Mouse (Mus musculus) CH12.LX (cell line): ENCODE data around the gene Dnajb11. TPM values are rescaled to one million over a fixed set of nuclear protein-coding genes. Genes with fewer than 3 reads are reported as not detected.

Source experiments
- DNase-seq: peaks from one replicate; pipeline ENCODE4 v3.0.0-alpha.2; 2013; ENCODE audit errors: extremely low read depth
- H3K27ac ChIP-seq: 2 replicates; pipeline ENCODE4 v1.5.1; 2012; ENCODE audit warnings: low read depth, mild to moderate bottlenecking, control low read depth, moderate library complexity; ENCODE audit not compliant: insufficient read depth
- H3K27me3 ChIP-seq: replicated peaks from 2 replicates; pipeline ENCODE3; 2012; ENCODE audit warnings: inconsistent platforms
- H3K36me3 ChIP-seq, 2 experiments: replicated peaks in 1 of 2; 2 replicates each; pipeline versions ENCODE3 to v1.6.1; 2012; ENCODE audit warnings: inconsistent platforms in 1 of 2, low read length in 1 of 2, mild to moderate bottlenecking in 1 of 2, mixed read lengths in 1 of 2, moderate library complexity in 1 of 2; ENCODE audit not compliant: control insufficient read depth in 1 of 2, insufficient read depth in 1 of 2
- H3K4me1 ChIP-seq, 2 experiments: 2 replicates each; pipeline ENCODE4 v1.6.1; 2012; ENCODE audit warnings: inconsistent platforms in 1 of 2, moderate library complexity in 1 of 2; ENCODE audit not compliant: insufficient read depth in 2 of 2, control insufficient read depth in 1 of 2
- H3K4me2 ChIP-seq: 2 replicates; pipeline ENCODE4 v1.6.1; 2012; ENCODE audit warnings: low read depth, mild to moderate bottlenecking, control low read depth; ENCODE audit not compliant: poor library complexity, insufficient read depth, severe bottlenecking
- H3K4me3 ChIP-seq, 3 experiments: fragments of 150-350 bp in 1 of 3; sonication (generic) in 1 of 3; replicated peaks in 1 of 3; 2 replicates each; pipeline versions ENCODE3 to v1.5.1; 2011 to 2012; ENCODE audit warnings: low read depth in 2 of 3, low read length in 2 of 3, mild to moderate bottlenecking in 2 of 3, moderate library complexity in 2 of 3, control low read depth in 1 of 3, improper control_type of control experiment in 1 of 3, inconsistent platforms in 1 of 3, mixed read lengths in 1 of 3; ENCODE audit not compliant: poor library complexity in 1 of 3
- H3K79me2 ChIP-seq: replicated peaks from 2 replicates; pipeline ENCODE4 v1.6.1; 2012; ENCODE audit warnings: mild to moderate bottlenecking, moderate library complexity; ENCODE audit not compliant: control insufficient read depth, poor library complexity, insufficient read depth, severe bottlenecking; ENCODE audit errors: extremely low read depth
- H3K9ac ChIP-seq: 2 replicates; pipeline ENCODE4 v1.6.1; 2012; ENCODE audit warnings: low read depth, mild to moderate bottlenecking, control low read depth, moderate library complexity; ENCODE audit not compliant: insufficient read depth
- H3K9me3 ChIP-seq: replicated peaks from 2 replicates; pipeline ENCODE3; 2012; ENCODE audit warnings: low read length, inconsistent platforms, mixed read lengths
- CTCF ChIP-seq, 2 experiments: IDR thresholded peaks in 1 of 2; conservative IDR thresholded peaks in 1 of 2; 2 replicates each; pipeline ENCODE4 v1.5.1; 2011 to 2012; ENCODE audit warnings: low read depth in 2 of 2, low read length in 2 of 2, improper control_type of control experiment in 1 of 2, inconsistent platforms in 1 of 2, mild to moderate bottlenecking in 1 of 2, moderate library complexity in 1 of 2
- E2F4 ChIP-seq: IDR thresholded peaks from 2 replicates; pipeline ENCODE4 v1.6.1; 2011; ENCODE audit warnings: low read depth, low read length, improper control_type of control experiment; ENCODE audit not compliant: insufficient replicate concordance
- EP300 ChIP-seq: IDR thresholded peaks from 2 replicates; pipeline ENCODE4 v1.6.1; 2011; ENCODE audit warnings: low read length, improper control_type of control experiment
- GABPA ChIP-seq: IDR thresholded peaks from 2 replicates; pipeline ENCODE4 v1.6.1; 2012; ENCODE audit warnings: low read depth, low read length, improper control_type of control experiment, inconsistent platforms; ENCODE audit not compliant: insufficient replicate concordance
- IRF4 ChIP-seq: IDR thresholded peaks from 2 replicates; pipeline ENCODE4 v1.6.1; 2014; ENCODE audit warnings: low read depth, mild to moderate bottlenecking, inconsistent platforms, low read length, improper control_type of control experiment
- JUN ChIP-seq: IDR thresholded peaks from 2 replicates; pipeline ENCODE4 v1.6.1; 2011; ENCODE audit warnings: low read depth, mild to moderate bottlenecking, low read length, improper control_type of control experiment, moderate library complexity; ENCODE audit not compliant: insufficient read depth
- JUND ChIP-seq: conservative IDR thresholded peaks from 2 replicates; pipeline ENCODE4 v1.6.1; 2011; ENCODE audit warnings: low read depth, low read length, improper control_type of control experiment
- KAT2A ChIP-seq: IDR thresholded peaks from 2 replicates; pipeline ENCODE4 v1.6.1; 2012; ENCODE audit warnings: low read length, improper control_type of control experiment, inconsistent platforms; ENCODE audit not compliant: insufficient replicate concordance
- MAX ChIP-seq: IDR thresholded peaks from 2 replicates; pipeline ENCODE4 v1.6.1; 2011; ENCODE audit warnings: low read length, improper control_type of control experiment
- MEF2A ChIP-seq: IDR thresholded peaks from 2 replicates; pipeline ENCODE4 v1.6.1; 2014; ENCODE audit warnings: low read depth, mild to moderate bottlenecking, inconsistent platforms, low read length, improper control_type of control experiment, borderline replicate concordance
- MXI1 ChIP-seq: IDR thresholded peaks from 2 replicates; pipeline ENCODE4 v1.6.1; 2011; ENCODE audit warnings: mild to moderate bottlenecking, low read depth, low read length, improper control_type of control experiment
- MYC ChIP-seq: IDR thresholded peaks from 2 replicates; pipeline ENCODE4 v1.6.1; 2011; ENCODE audit warnings: low read depth, mild to moderate bottlenecking, improper control_type of control experiment, low read length
- NELFE ChIP-seq: IDR thresholded peaks from 2 replicates; pipeline ENCODE4 v1.6.1; 2011; ENCODE audit warnings: low read depth, low read length, improper control_type of control experiment
- PAX5 ChIP-seq: IDR thresholded peaks from 2 replicates; pipeline ENCODE4 v1.6.1; 2012; ENCODE audit warnings: low read length, inconsistent platforms, mixed read lengths
- RAD21 ChIP-seq: IDR thresholded peaks from 2 replicates; pipeline ENCODE4 v1.6.1; 2011; ENCODE audit warnings: low read depth, mild to moderate bottlenecking, low read length, improper control_type of control experiment, moderate library complexity
- RCOR1 ChIP-seq: conservative IDR thresholded peaks from 2 replicates; pipeline ENCODE4 v1.6.1; 2012; ENCODE audit warnings: low read depth, mild to moderate bottlenecking, inconsistent platforms, low read length, improper control_type of control experiment
- SIN3A ChIP-seq: IDR thresholded peaks from 2 replicates; pipeline ENCODE4 v1.6.1; 2012; ENCODE audit warnings: low read length, improper control_type of control experiment, inconsistent platforms
- SMC3 ChIP-seq: IDR thresholded peaks from 2 replicates; pipeline ENCODE4 v1.6.1; 2011; ENCODE audit warnings: low read depth, low read length, improper control_type of control experiment
- TBP ChIP-seq: conservative IDR thresholded peaks from 2 replicates; pipeline ENCODE4 v1.6.1; 2011; ENCODE audit warnings: low read depth, low read length, improper control_type of control experiment
- TCF12 ChIP-seq: IDR thresholded peaks from 2 replicates; pipeline ENCODE4 v1.6.1; 2014; ENCODE audit warnings: low read depth, mild to moderate bottlenecking, inconsistent platforms, low read length, improper control_type of control experiment
- UBTF ChIP-seq: IDR thresholded peaks from 2 replicates; pipeline ENCODE4 v1.6.1; 2012; ENCODE audit warnings: low read depth, mild to moderate bottlenecking, inconsistent platforms, low read length, improper control_type of control experiment, moderate library complexity
- ZC3H11A ChIP-seq: IDR thresholded peaks from 2 replicates; pipeline ENCODE4 v1.6.1; 2012; ENCODE audit warnings: low read depth, mild to moderate bottlenecking, inconsistent platforms, low read length, improper control_type of control experiment
- ZKSCAN1 ChIP-seq: IDR thresholded peaks from 2 replicates; pipeline ENCODE4 v1.6.1; 2012; ENCODE audit warnings: low read depth, inconsistent platforms, low read length, improper control_type of control experiment, borderline replicate concordance
- dilution Hi-C: fragments of 300-500 bp; cut with MboI; formaldehyde crosslinking; loops from 2 replicates; pipeline ENCODE4 v1.14.3; 2020; ENCODE audit warnings: low sequenced_read_pairs; ENCODE audit not compliant: extremely low pct_unique_long_range_greater_than_20kb, extremely low pct_ligation_motif_present
- in situ Hi-C: fragments of 300-500 bp; cut with MboI; formaldehyde crosslinking; loops from 3 replicates; pipeline ENCODE4 v1.14.3; 2019; ENCODE audit warnings: low sequenced_read_pairs, low pct_ligation_motif_present, low pct_unique_long_range_greater_than_20kb, mixed read lengths
- polyA plus RNA-seq: library from polyadenylated mRNA; unstranded; fragments of >175 nt; gene quantifications from 2 replicates; pipeline ENCODE4 v1.2.1, GENCODE M21; 2012; ENCODE audit warnings: low read depth; ENCODE audit not compliant: insufficient read length
- total RNA-seq, 2 experiments: library from RNA; depleted of rRNA; stranded (reverse); fragments of 300-350 nt in 1 of 2; fragments of >200 nt in 1 of 2; gene quantifications; 2 replicates each; pipeline ENCODE4 v1.2.3; 2012 to 2014

The Dnajb11 gene
- total and polyA plus RNA-seq, 3 experiments, result 122 to 206 (median 129) TPM

- peaks cover 0 to 61% of the 10 kb centered on the region in 2 experiments for H3K36me3 ChIP-seq
- in situ Hi-C loops, result no loop called here
- TF ChIP-seq CTCF (conservative IDR thresholded peaks at IDR 0.05 in 1 of 2, IDR thresholded peaks at IDR 0.05 in 1 of 2; ENCODE audit: low read depth in 2 of 2, low read length in 2 of 2) (no peak), PAX5 (no peak), SIN3A (no peak), KAT2A (no peak), ZC3H11A (no peak), MAX (no peak), JUN (no peak), ZKSCAN1 (no peak), UBTF (no peak)
- H3K79me2 ChIP-seq, result no peaks in the 10 kb centered on the region
- no peak overlapping the region for H3K4me2 ChIP-seq
- no peaks in the 10 kb centered on the region for H3K9me3 ChIP-seq
- H3K4me3 ChIP-seq, result no peak overlapping the region
- dilution Hi-C loops, result no loop called here
- H3K27me3 ChIP-seq, result no peaks in the 10 kb centered on the region
- DNase-seq, result no peak
- no peak overlapping the region for H3K27ac ChIP-seq
- no peak overlapping the region for H3K9ac ChIP-seq
- H3K4me1 ChIP-seq, result no peaks in the 10 kb centered on the region
These were observed 10.0 kb upstream of the Dnajb11 start for GRCm38 (mm10) chr16:22847686-22848085.

- no peak overlapping the region for H3K4me2 ChIP-seq
- DNase-seq, result no peak
- peaks cover 0 to 64% of the 10 kb centered on the region in 2 experiments for H3K36me3 ChIP-seq
- H3K9me3 ChIP-seq, result no peaks in the 10 kb centered on the region
- H3K79me2 ChIP-seq, result no peaks in the 10 kb centered on the region
- no peaks in the 10 kb centered on the region for H3K27me3 ChIP-seq
- dilution Hi-C loops, result no loop called here
- no peak overlapping the region for H3K27ac ChIP-seq
- TF ChIP-seq IRF4, result no peak
- no peak for TF ChIP-seq NELFE
- TF ChIP-seq TBP, result no peak
- TF ChIP-seq MYC, result no peak
- no peak for TF ChIP-seq UBTF
- no peak for TF ChIP-seq EP300
- no peak for TF ChIP-seq CTCF (conservative IDR thresholded peaks at IDR 0.05 in 1 of 2, IDR thresholded peaks at IDR 0.05 in 1 of 2; ENCODE audit: low read depth in 2 of 2, low read length in 2 of 2)
- no peak for TF ChIP-seq MAX
- no peak for TF ChIP-seq KAT2A
- no peak for TF ChIP-seq MXI1
- TF ChIP-seq SMC3, result no peak
- TF ChIP-seq JUND, result no peak
- no peak for TF ChIP-seq TCF12
- no peak for TF ChIP-seq GABPA
- no peak for TF ChIP-seq RAD21
- TF ChIP-seq E2F4, result no peak
- TF ChIP-seq RCOR1, result no peak
- TF ChIP-seq JUN, result no peak
- TF ChIP-seq MEF2A, result no peak
- no peaks in the 10 kb centered on the region for H3K4me1 ChIP-seq
- in situ Hi-C loops, result no loop called here
- no peak overlapping the region for H3K4me3 ChIP-seq
- H3K9ac ChIP-seq, result no peak overlapping the region
These were observed 9.3 kb upstream of the Dnajb11 start for GRCm38 (mm10) chr16:22848331-22848730.
